Mouse (Mus musculus) cerebellum, adult (tissue): ENCODE results near the gene Kcnq1.

ENCODE experiments used
- ATAC-seq: cut with Nextera tagmentation; 2 replicates; pipeline ENCODE4 v1.9.2; 2017; ENCODE audit warnings: mild to moderate bottlenecking, moderate library complexity, mixed read lengths; ENCODE audit not compliant: insufficient number of reproducible peaks, low FRiP score, low TSS enrichment

Kcnq1 gene

GRCm38 (mm10) chr7:143123876-143124669 is 17.9 kb downstream of the Kcnq1 start:
- peak; percentile 68; the same call in 1 of the 2 replicates for ATAC-seq

GRCm38 (mm10) chr7:143124902-143125301 is 18.7 kb downstream of the Kcnq1 start:
- peak; percentile 43; the same call in 1 of the 2 replicates for ATAC-seq

GRCm38 (mm10) chr7:143132815-143133214 is 26.7 kb downstream of the Kcnq1 start:
- ATAC-seq = no peak

GRCm38 (mm10) chr7:143136125-143136524 is 30.0 kb downstream of the Kcnq1 start:
- no peak for ATAC-seq

- no peak for ATAC-seq
These were observed 30.4 kb downstream of the Kcnq1 start for GRCm38 (mm10) chr7:143136561-143136960.

- no peak for ATAC-seq
These were observed 32.6 kb downstream of the Kcnq1 start for GRCm38 (mm10) chr7:143138789-143139188.

GRCm38 (mm10) chr7:143139932-143140331 is 33.8 kb downstream of the Kcnq1 start:
- ATAC-seq = no peak

- ATAC-seq = no peak
These were observed 36.5 kb downstream of the Kcnq1 start for GRCm38 (mm10) chr7:143142680-143143079.

GRCm38 (mm10) chr7:143147015-143147414 is 40.9 kb downstream of the Kcnq1 start:
- ATAC-seq = no peak

- no peak for ATAC-seq
These were observed 45.0 kb downstream of the Kcnq1 start for GRCm38 (mm10) chr7:143151171-143151570.

- ATAC-seq = no peak
These were observed 46.2 kb downstream of the Kcnq1 start for GRCm38 (mm10) chr7:143152350-143152749.

GRCm38 (mm10) chr7:143153915-143154373 is 47.8 kb downstream of the Kcnq1 start:
- peak; percentile 49; the same call in 1 of the 2 replicates for ATAC-seq

- no peak for ATAC-seq
These were observed 48.3 kb downstream of the Kcnq1 start for GRCm38 (mm10) chr7:143154458-143154871.

- ATAC-seq = no peak
These were observed 49.1 kb downstream of the Kcnq1 start for GRCm38 (mm10) chr7:143155257-143155656.

GRCm38 (mm10) chr7:143158690-143159425 is 52.7 kb downstream of the Kcnq1 start:
- no peak for ATAC-seq

- ATAC-seq = no peak
These were observed 53.3 kb downstream of the Kcnq1 start for GRCm38 (mm10) chr7:143159446-143159845.

GRCm38 (mm10) chr7:143160057-143160456 is 53.9 kb downstream of the Kcnq1 start:
- no peak for ATAC-seq

GRCm38 (mm10) chr7:143162051-143162450 is 55.9 kb downstream of the Kcnq1 start:
- no peak for ATAC-seq

- ATAC-seq = no peak
These were observed 57.9 kb downstream of the Kcnq1 start for GRCm38 (mm10) chr7:143164074-143164473.

- ATAC-seq = no peak
These were observed 59.6 kb downstream of the Kcnq1 start for GRCm38 (mm10) chr7:143165687-143166265.

GRCm38 (mm10) chr7:143167275-143167674 is 61.1 kb downstream of the Kcnq1 start:
- no peak for ATAC-seq
